Mouse (Mus musculus) A20 (cell line): ENCODE data around the gene Trappc6a.
A peak's percentile ranks its signal among the peaks of the same experiment; 100 is the strongest.

Experiments used
- DNase-seq: peaks from one replicate; pipeline ENCODE4 v3.0.0-alpha.2; 2011; ENCODE audit warnings: low read depth, low spot score

Trappc6a gene

GRCm38 (mm10) chr7:19561431-19561764 lies 53.2 kb downstream of the Trappc6a start:
- peak; percentile 43 for DNase-seq

- DNase-seq = peak; percentile 97
Observed at GRCm38 (mm10) chr7:19561765-19562642, 53.8 kb downstream of the Trappc6a start.

GRCm38 (mm10) chr7:19562643-19563410 lies 54.6 kb downstream of the Trappc6a start, which contains the start of gene Ppp1r37:
TSS of gene Ppp1r37 (minus strand) at chr7:19563076.
- DNase-seq = no peak

GRCm38 (mm10) chr7:19563884-19564283 lies 55.7 kb downstream of the Trappc6a start:
- DNase-seq = no peak

- peak; percentile 47 for DNase-seq
Observed at GRCm38 (mm10) chr7:19564455-19564854, 56.3 kb downstream of the Trappc6a start.
